Mouse (Mus musculus): ENCODE measurements around the gene Uvrag. TPM values are rescaled to one million over a fixed set of nuclear protein-coding genes. Genes with fewer than 3 reads are reported as not detected.
A peak's percentile ranks its signal among the peaks of the same experiment; 100 is the strongest.

Uvrag gene
- total RNA-seq, 2 experiments from 2014 or later: 38.6 to 43.1 TPM

GRCm38 (mm10) chr7:98836646-98837045 is 304.3 kb downstream of the Uvrag start:
- peak in 1 of 2 experiments; percentile 73 for DNase-seq (ENCODE audit: extremely low spot score in 1 of 2, low spot score in 1 of 2)

- no peak for DNase-seq (ENCODE audit: extremely low spot score in 1 of 2, low spot score in 1 of 2)
Observed at GRCm38 (mm10) chr7:98835519-98836441, 305.2 kb downstream of the Uvrag start.

Other genes with a start within 250 kb of the Uvrag start
- gene Dgat2, start 41.6 kb upstream of the Uvrag start, total RNA-seq (2021): 100 to 1,000 TPM; 100 to 121 TPM
- gene Mogat2, start 97.5 kb upstream of the Uvrag start, total RNA-seq (2021): not detected
- 100 to 1,000 TPM; 102 to 107 TPM for gene Map6, start 126.3 kb upstream of the Uvrag start, total RNA-seq (2021)
- gene Serpinh1, start 212.1 kb upstream of the Uvrag start, total RNA-seq (2021): 10 to 100 TPM; 29.1 to 30.3 TPM
- 10 to 100 TPM; 20.3 to 26.2 TPM for gene Gdpd5, start 240.3 kb upstream of the Uvrag start, total RNA-seq (2021)